Mouse (Mus musculus): ENCODE results near the gene Htr1b. TPM values are rescaled to one million over a fixed set of nuclear protein-coding genes. Genes with fewer than 3 reads are reported as not detected.

Gene Htr1b
- 0.10 and 0.12 TPM in 2 replicates for polyA plus RNA-seq (2016; fragmentation: Nextera tagmentation; extraction: Ambion mirVana)

GRCm38 (mm10) chr9:81633437-81633973, at the start of gene Htr1b:
Gene Htr1b (minus strand): TSS chr9:81633828.
- H3K4me1 ChIP-seq: no peaks in the 10 kb centered on the region
- peak within 1 kb of the TSS; percentile 70 for H3K4me2 ChIP-seq
- 0 out of 2 replicates have a peak, but pooled peaks have one; percentile 18 for ATAC-seq
- peak within 1 kb of the TSS; percentile 22; the same call in 1 of the 2 replicates for H3K9ac ChIP-seq
- peaks cover 55% of the 10 kb centered on the region for H3K27me3 ChIP-seq (replicated peaks)
- no peaks in the 10 kb centered on the region for H3K36me3 ChIP-seq
- H3K9me3 ChIP-seq (replicated peaks): no peaks in the 10 kb centered on the region
- H3K4me3 ChIP-seq: peak within 1 kb of the TSS; percentile 48
- no peak within 1 kb of the TSS for H3K27ac ChIP-seq
- WGBS (ENCODE audit: insufficient replicate concordance): under 1% methylated on average over 21 of the region's 26 CpGs

DNA sequence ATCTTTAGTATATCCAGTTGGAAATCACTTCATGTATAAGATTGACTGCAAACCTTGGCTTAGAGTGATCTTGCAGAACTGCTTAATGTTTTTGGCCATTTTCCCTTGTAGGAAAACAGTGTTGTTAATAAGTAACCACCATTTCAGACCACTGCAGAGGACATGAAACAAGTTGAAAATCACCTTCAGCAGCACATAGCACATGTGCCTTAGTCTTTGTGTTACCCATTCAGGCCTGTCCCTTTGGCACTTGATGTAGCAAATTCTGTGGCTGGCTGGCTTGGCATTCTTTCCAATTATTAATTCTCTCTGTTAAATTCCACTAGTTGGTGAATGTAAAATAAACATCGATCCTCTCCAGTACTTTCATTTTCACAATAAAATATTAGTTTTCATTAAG, 43.1 kb upstream of the Htr1b start:
- Histone ChIP-seq H3K9me3 (replicated peaks) (no peaks in the 10 kb centered on the region), H3K4me1 (no peaks in the 10 kb centered on the region), H3K9ac (no peak overlapping the region), H3K4me2 (no peak overlapping the region), H3K27ac (no peak overlapping the region), H3K36me3 (no peaks in the 10 kb centered on the region), H3K4me3 (no peak overlapping the region), H3K27me3 (replicated peaks) (no peaks in the 10 kb centered on the region)
- 86% methylated on average over 1 of the region's 1 CpGs for WGBS (ENCODE audit: insufficient replicate concordance)
- no peak for ATAC-seq

- Histone ChIP-seq H3K27me3 (replicated peaks) (peaks cover 32% of the 10 kb centered on the region), H3K27ac (no peak overlapping the region), H3K9me3 (replicated peaks) (no peaks in the 10 kb centered on the region), H3K4me1 (no peaks in the 10 kb centered on the region), H3K36me3 (no peaks in the 10 kb centered on the region), H3K4me3 (no peak overlapping the region), H3K9ac (no peak overlapping the region), H3K4me2 (no peak overlapping the region)
- ATAC-seq: no peak
- WGBS (ENCODE audit: insufficient replicate concordance): 81% methylated on average over 1 of the region's 1 CpGs
These were observed 3.9 kb upstream of the Htr1b start for GRCm38 (mm10) chr9:81637486-81637885.

DNA sequence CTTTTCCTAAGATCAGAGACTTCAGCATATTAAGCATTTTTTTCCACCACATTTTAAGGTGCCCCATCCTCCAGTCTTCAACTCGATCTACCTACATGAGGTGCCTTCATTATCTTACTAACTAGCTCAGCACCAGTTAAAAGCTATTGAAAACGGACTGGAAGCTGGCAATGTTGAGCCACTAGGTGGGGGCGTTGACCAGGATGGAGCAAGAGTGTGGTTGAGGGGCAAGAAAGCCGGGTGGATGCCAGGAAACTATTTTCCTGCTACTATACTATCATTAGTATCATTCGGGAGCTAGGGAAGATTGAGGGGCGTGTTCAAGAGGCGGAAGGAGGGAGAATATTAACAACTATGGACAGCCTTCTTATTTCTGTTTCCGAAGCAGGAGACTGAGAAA, 1.5 kb upstream of the Htr1b start:
- no peak overlapping the region for H3K9ac ChIP-seq
- H3K9me3 ChIP-seq (replicated peaks): no peaks in the 10 kb centered on the region
- no peaks in the 10 kb centered on the region for H3K36me3 ChIP-seq
- H3K4me1 ChIP-seq: no peaks in the 10 kb centered on the region
- no peak overlapping the region for H3K4me2 ChIP-seq
- WGBS (ENCODE audit: insufficient replicate concordance): 12% methylated on average over 8 of the region's 8 CpGs
- H3K27ac ChIP-seq: no peak overlapping the region
- no peak overlapping the region for H3K4me3 ChIP-seq
- no peak for ATAC-seq
- H3K27me3 ChIP-seq (replicated peaks): peaks cover 55% of the 10 kb centered on the region

GRCm38 (mm10) chr9:81634163-81634562, 535 bp upstream of the Htr1b start:
- Histone ChIP-seq H3K4me1 (no peaks in the 10 kb centered on the region), H3K4me3 (no peak overlapping the region), H3K4me2 (peak overlapping the region; percentile 70), H3K9me3 (replicated peaks) (no peaks in the 10 kb centered on the region), H3K36me3 (no peaks in the 10 kb centered on the region), H3K27me3 (replicated peaks) (peaks cover 55% of the 10 kb centered on the region), H3K27ac (no peak overlapping the region), H3K9ac (no peak overlapping the region)
- WGBS (ENCODE audit: insufficient replicate concordance): 1% methylated on average over 10 of the region's 10 CpGs
- no peak for ATAC-seq

DNA sequence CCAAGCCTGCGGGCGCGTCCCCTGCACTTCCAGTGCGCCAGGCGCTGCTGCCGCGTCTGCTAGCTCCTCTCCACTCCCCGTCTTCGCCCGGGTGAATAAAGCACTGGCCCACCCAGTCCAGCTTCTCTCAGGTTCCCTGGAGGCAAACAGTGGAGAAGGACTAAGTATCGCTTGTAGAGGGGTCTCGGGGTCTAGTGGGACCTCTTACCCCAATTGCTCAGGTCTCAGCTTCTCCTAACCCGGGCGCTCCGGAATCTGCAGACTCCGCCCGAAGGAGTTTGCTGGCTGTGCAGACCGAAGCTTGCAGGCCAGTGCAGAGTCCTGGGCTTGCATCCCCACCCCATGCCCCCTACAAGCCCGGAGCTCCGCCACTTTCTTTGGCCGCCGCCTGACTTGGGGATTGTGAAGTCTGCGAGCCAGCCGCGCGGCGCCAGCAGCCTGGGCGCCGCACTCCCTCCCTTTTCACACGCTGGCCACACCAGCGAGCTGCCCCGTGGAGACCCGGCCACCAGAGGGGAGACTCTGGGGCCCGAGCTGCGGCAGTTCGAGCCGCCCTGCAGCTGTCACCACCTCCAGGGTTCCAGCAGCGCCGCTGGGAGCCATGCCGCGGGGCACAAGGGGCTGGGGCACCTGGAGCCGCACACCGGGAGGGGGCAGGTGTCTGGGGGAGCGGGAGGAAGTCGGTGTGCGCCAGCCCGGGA, 742 bp downstream of the Htr1b start:
- 2% methylated on average over 46 of the region's 47 CpGs for WGBS (ENCODE audit: insufficient replicate concordance)
- 0 out of 2 replicates have a peak, but pooled peaks have one; percentile 18 for ATAC-seq
- H3K27ac ChIP-seq: no peak overlapping the region

GRCm38 (mm10) chr9:81632191-81632735, 1.4 kb downstream of the Htr1b start:
- 0 out of 2 replicates have a peak, but pooled peaks have one; percentile 13 for ATAC-seq
- H3K9ac ChIP-seq: no peak overlapping the region

More for the DNA sequence above, 742 bp downstream of the Htr1b start:
- Histone ChIP-seq H3K27me3 (replicated peaks) (peaks cover 55% of the 10 kb centered on the region), H3K36me3 (no peaks in the 10 kb centered on the region), H3K4me1 (no peaks in the 10 kb centered on the region), H3K4me3 (peak overlapping the region; percentile 48), H3K9ac (peak overlapping the region; percentile 22; the same call in 1 of the 2 replicates), H3K4me2 (peak overlapping the region; percentile 70), H3K9me3 (replicated peaks) (no peaks in the 10 kb centered on the region)

GRCm38 (mm10) chr9:81631581-81632091, 2.0 kb downstream of the Htr1b start:
- peak overlapping the region; percentile 48 for H3K4me3 ChIP-seq
- no peaks in the 10 kb centered on the region for H3K4me1 ChIP-seq
- H3K4me2 ChIP-seq: peak overlapping the region; percentile 70
- no peak overlapping the region for H3K27ac ChIP-seq
- no peaks in the 10 kb centered on the region for H3K36me3 ChIP-seq
- H3K9me3 ChIP-seq (replicated peaks): no peaks in the 10 kb centered on the region
- 4% methylated on average over 27 of the region's 27 CpGs for WGBS (ENCODE audit: insufficient replicate concordance)
- H3K27me3 ChIP-seq (replicated peaks): peaks cover 55% of the 10 kb centered on the region
- H3K9ac ChIP-seq: no peak overlapping the region
- ATAC-seq: no peak

More at GRCm38 (mm10) chr9:81632191-81632735, 1.4 kb downstream of the Htr1b start:
- 2% methylated on average over 31 of the region's 31 CpGs for WGBS (ENCODE audit: insufficient replicate concordance)
- H3K27ac ChIP-seq: no peak overlapping the region
- H3K4me1 ChIP-seq: no peaks in the 10 kb centered on the region
- H3K4me2 ChIP-seq: peak overlapping the region; percentile 70
- no peaks in the 10 kb centered on the region for H3K9me3 ChIP-seq (replicated peaks)
- H3K4me3 ChIP-seq: peak overlapping the region; percentile 48
- H3K36me3 ChIP-seq: no peaks in the 10 kb centered on the region
- H3K27me3 ChIP-seq (replicated peaks): peaks cover 55% of the 10 kb centered on the region

DNA sequence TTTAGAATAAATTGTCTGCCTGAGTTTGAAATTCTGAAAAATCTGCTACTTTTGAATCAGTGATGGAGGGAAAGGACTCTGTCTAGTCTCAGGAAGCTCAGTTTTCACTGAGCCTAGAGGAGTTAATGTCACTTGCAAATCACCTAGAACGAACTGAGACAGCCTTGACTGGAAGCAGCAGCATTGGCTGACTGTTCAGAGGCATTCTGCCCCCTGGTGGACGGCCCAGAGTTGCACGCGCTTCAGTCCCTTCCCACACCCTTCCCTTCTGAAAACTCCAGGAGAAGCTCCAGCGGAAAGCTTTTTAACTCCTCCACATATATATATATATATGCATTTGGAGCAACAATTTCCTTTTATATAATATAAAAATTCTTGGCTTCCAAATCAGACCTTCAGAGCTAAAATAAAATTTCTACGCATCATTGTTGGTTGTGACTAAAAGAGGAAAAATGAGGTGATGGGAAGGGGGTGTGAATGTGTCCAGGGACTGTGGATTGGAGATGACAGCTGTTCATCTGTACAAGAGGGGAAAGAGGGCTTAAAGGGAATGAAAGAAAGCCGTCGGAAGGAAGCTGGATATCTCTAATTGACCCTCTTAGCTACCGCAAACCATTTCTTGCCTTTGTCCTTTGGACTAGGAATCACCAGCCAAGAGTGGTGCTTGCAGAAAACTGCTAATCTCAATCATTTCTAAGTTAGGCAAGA, 6.6 kb downstream of the Htr1b start:
- H3K4me1 ChIP-seq: no peaks in the 10 kb centered on the region

GRCm38 (mm10) chr9:81625898-81626297, 7.7 kb downstream of the Htr1b start:
- Histone ChIP-seq H3K9ac (no peak overlapping the region), H3K36me3 (no peaks in the 10 kb centered on the region), H3K9me3 (replicated peaks) (no peaks in the 10 kb centered on the region), H3K27me3 (replicated peaks) (peaks cover 7% of the 10 kb centered on the region), H3K4me3 (no peak overlapping the region), H3K4me2 (no peak overlapping the region), H3K27ac (no peak overlapping the region), H3K4me1 (no peaks in the 10 kb centered on the region)
- ATAC-seq: no peak

More for the DNA sequence above, 6.6 kb downstream of the Htr1b start:
- no peak for ATAC-seq
- Histone ChIP-seq H3K27me3 (replicated peaks) (peaks cover 19% of the 10 kb centered on the region), H3K9ac (no peak overlapping the region), H3K4me2 (no peak overlapping the region), H3K27ac (no peak overlapping the region), H3K9me3 (replicated peaks) (no peaks in the 10 kb centered on the region), H3K4me3 (no peak overlapping the region), H3K36me3 (no peaks in the 10 kb centered on the region)
- WGBS (ENCODE audit: insufficient replicate concordance): 28% methylated on average over 9 of the region's 9 CpGs

GRCm38 (mm10) chr9:81622873-81623272, 10.8 kb downstream of the Htr1b start:
- no peaks in the 10 kb centered on the region for H3K4me1 ChIP-seq
- H3K9me3 ChIP-seq (replicated peaks): no peaks in the 10 kb centered on the region
- no peaks in the 10 kb centered on the region for H3K36me3 ChIP-seq
- no peak overlapping the region for H3K27ac ChIP-seq
- no peaks in the 10 kb centered on the region for H3K27me3 ChIP-seq (replicated peaks)
- H3K4me3 ChIP-seq: no peak overlapping the region
- no peak for ATAC-seq
- no peak overlapping the region for H3K4me2 ChIP-seq
- WGBS (ENCODE audit: insufficient replicate concordance): 68% methylated on average over 5 of the region's 5 CpGs
- H3K9ac ChIP-seq: no peak overlapping the region

DNA sequence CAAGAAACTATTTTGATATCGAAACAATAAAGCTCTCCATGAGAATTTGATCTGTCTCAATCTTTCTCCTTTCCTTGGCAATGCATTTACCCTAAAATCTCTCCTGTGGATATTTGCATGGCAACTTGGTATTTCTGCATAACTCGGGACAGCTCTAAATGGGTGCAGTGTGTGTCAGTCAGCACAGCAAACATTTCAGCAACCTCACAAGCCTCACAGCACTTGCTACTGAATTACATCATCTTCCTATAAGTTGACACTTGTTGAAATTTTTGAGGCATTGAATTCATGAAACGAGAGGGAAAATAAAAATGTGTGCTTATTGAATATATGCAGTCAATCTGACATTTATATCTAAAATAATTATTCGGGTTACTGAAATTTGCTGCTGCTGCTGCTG, 22.6 kb downstream of the Htr1b start:
- Histone ChIP-seq H3K9me3 (replicated peaks) (no peaks in the 10 kb centered on the region), H3K36me3 (no peaks in the 10 kb centered on the region), H3K9ac (no peak overlapping the region), H3K4me1 (no peaks in the 10 kb centered on the region), H3K4me2 (no peak overlapping the region), H3K27me3 (replicated peaks) (no peaks in the 10 kb centered on the region), H3K27ac (no peak overlapping the region), H3K4me3 (no peak overlapping the region)
- WGBS (ENCODE audit: insufficient replicate concordance): 66% methylated on average over 4 of the region's 4 CpGs
- no peak for ATAC-seq
